Mouse (Mus musculus): ENCODE data around the gene March4. TPM values are rescaled to one million over a fixed set of nuclear protein-coding genes. Genes with fewer than 3 reads are reported as not detected.

March4 gene
- polyA plus RNA-seq, 1 experiment from 2014 or later = 1.3 TPM

DNA sequence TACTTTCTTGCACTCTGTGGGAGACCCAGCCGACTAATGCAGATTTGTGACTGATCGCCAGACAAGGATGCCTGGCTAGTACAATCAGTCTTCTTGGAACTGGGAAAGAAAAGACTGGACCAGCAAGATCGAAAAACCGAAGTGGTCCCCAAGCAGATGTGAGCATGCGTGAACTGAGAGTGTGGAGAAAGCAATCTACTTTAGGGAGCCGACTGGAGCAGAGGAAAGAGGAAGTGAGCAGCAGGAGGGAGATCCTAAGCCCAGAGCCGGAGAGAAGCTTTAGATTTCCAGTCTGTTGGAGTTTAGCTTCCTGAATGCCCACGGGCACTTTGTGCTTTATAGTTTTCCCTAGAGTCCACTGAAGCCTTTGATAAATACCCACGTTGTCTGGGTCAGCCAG lies 30.3 kb upstream of the March4 start:
- no peaks in the 10 kb centered on the region for H3K27me3 ChIP-seq
- H3K9me3 ChIP-seq = no peaks in the 10 kb centered on the region
- H3K36me3 ChIP-seq = no peaks in the 10 kb centered on the region
- 0 out of 2 replicates have a peak overlapping the region, but pooled peaks have one; percentile 9 for H3K4me3 ChIP-seq
- peak overlapping the region; percentile 35 for H3K4me2 ChIP-seq (replicated peaks)
- no peak overlapping the region for H3K9ac ChIP-seq (replicated peaks)
- WGBS = 35% methylated on average over 9 of the region's 9 CpGs
- ATAC-seq (ENCODE audit: low FRiP score, low read depth) = no peak
- no peak overlapping the region; the same call in 1 of the 2 replicates for H3K27ac ChIP-seq (replicated peaks)
- H3K4me1 ChIP-seq = 0 out of 2 replicates have a peak, but pooled peaks cover 14% of the 10 kb centered on the region

DNA sequence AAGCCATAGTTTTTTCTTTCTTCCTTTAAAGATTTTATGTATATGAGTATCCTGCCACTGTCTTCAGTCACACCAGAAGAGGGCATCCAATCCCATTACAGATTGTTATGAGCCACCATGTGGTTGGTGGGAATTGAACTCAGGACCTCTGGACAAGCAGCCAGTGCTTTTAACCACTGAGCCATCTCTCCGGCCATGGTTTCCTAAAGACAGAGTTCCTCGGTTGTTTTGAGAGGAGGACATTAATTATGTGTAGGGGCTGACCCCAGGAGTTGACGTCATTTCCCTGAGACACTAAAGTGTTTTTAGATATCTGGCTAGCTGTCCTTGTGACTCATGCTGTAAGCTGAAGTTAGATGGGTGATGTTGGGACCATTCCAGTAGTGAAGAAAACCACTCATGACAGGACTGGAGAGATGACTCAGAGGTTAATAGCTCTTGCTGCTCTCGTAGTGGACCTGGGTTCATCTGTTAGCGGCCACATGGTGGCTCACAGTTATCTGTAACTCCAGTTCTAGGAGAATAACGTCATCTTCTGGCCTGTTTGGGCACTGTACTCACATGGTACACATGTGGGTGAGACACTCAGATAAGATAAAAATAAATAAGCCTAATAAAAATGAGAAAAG lies 27.7 kb upstream of the March4 start:
- no peak for ATAC-seq (ENCODE audit: low FRiP score, low read depth)
- H3K9me3 ChIP-seq = no peaks in the 10 kb centered on the region
- H3K4me2 ChIP-seq (replicated peaks) = no peak overlapping the region
- no peak overlapping the region for H3K9ac ChIP-seq (replicated peaks)
- H3K27me3 ChIP-seq = no peaks in the 10 kb centered on the region
- no peak overlapping the region for H3K27ac ChIP-seq (replicated peaks)
- no peaks in the 10 kb centered on the region for H3K36me3 ChIP-seq
- WGBS = 89% methylated on average over 6 of the region's 6 CpGs
- 0 out of 2 replicates have a peak, but pooled peaks cover 11% of the 10 kb centered on the region for H3K4me1 ChIP-seq
- H3K4me3 ChIP-seq = no peak overlapping the region

- H3K27ac ChIP-seq (replicated peaks) = no peak overlapping the region
- H3K27me3 ChIP-seq = no peaks in the 10 kb centered on the region
- H3K4me1 ChIP-seq = no peaks in the 10 kb centered on the region
- no peaks in the 10 kb centered on the region for H3K36me3 ChIP-seq
- 47% methylated on average over 2 of the region's 2 CpGs for WGBS
- H3K4me2 ChIP-seq (replicated peaks) = no peak overlapping the region
- H3K9me3 ChIP-seq = no peaks in the 10 kb centered on the region
- no peak for ATAC-seq (ENCODE audit: low FRiP score, low read depth)
- H3K4me3 ChIP-seq = no peak overlapping the region
- H3K9ac ChIP-seq (replicated peaks) = no peak overlapping the region
Observed at GRCm38 (mm10) chr1:72558625-72559024, 21.9 kb upstream of the March4 start.

DNA sequence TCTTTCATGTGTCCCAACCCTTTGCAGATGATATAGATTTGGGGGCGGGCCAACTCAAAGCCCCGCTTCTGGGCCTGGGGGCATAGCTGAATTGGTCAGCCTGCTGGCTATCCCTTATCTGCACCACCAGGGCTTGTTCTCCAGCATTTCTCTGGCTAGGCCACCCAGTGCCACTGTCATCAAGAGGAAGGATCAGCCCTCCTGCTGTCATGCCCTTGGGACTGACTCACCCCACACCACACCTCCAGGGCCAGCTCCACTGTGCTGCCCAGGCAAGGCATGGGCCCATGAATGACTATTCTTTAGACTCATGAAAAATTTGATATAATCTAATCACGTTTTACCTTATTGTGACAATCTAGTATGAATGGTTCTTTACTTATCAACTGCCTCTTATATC lies 19.7 kb upstream of the March4 start:
- Histone ChIP-seq H3K4me2 (replicated peaks) (no peak overlapping the region), H3K27ac (replicated peaks) (no peak overlapping the region), H3K4me1 (no peaks in the 10 kb centered on the region), H3K36me3 (no peaks in the 10 kb centered on the region), H3K9ac (replicated peaks) (no peak overlapping the region), H3K9me3 (no peaks in the 10 kb centered on the region), H3K27me3 (no peaks in the 10 kb centered on the region), H3K4me3 (no peak overlapping the region)
- ATAC-seq (ENCODE audit: low FRiP score, low read depth) = no peak
- 85% methylated on average over 3 of the region's 3 CpGs for WGBS

- no peaks in the 10 kb centered on the region for H3K9me3 ChIP-seq
Observed at GRCm38 (mm10) chr1:72550317-72550716, 13.6 kb upstream of the March4 start.

DNA sequence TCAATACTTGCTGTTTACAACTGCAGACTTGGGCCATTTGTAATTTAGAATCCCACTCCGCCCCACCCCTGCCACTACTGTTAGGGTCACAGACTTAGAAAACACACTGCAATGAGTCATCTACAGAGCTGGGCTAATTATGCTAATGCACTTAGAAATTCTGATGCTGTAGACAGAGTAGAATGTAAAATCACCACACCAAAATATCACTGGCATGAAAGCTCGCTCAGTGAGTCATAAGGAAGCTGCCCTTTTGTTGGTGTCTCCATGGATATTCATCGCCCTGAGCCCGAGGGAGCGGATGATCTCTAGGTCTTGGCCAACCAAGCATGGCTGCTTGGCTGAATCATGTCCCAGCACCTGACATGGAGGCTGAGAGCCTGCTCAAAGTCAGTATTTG lies 1.5 kb upstream of the March4 start:
- 69% methylated on average over 5 of the region's 5 CpGs for WGBS
- H3K4me2 ChIP-seq (replicated peaks) = no peak overlapping the region
- no peak overlapping the region for H3K4me3 ChIP-seq
- H3K27ac ChIP-seq (replicated peaks) = no peak overlapping the region
- peaks cover 18% of the 10 kb centered on the region for H3K4me1 ChIP-seq
- H3K27me3 ChIP-seq = peaks cover 43% of the 10 kb centered on the region
- no peak overlapping the region for H3K9ac ChIP-seq (replicated peaks)
- no peak for ATAC-seq (ENCODE audit: low FRiP score, low read depth)
- no peaks in the 10 kb centered on the region for H3K9me3 ChIP-seq
- no peaks in the 10 kb centered on the region for H3K36me3 ChIP-seq

More at GRCm38 (mm10) chr1:72550317-72550716, 13.6 kb upstream of the March4 start:
- 86% methylated on average over 2 of the region's 2 CpGs for WGBS
- Histone ChIP-seq H3K27me3 (no peaks in the 10 kb centered on the region), H3K9ac (replicated peaks) (no peak overlapping the region), H3K27ac (replicated peaks) (no peak overlapping the region), H3K4me3 (no peak overlapping the region), H3K4me2 (replicated peaks) (no peak overlapping the region), H3K4me1 (no peaks in the 10 kb centered on the region), H3K36me3 (no peaks in the 10 kb centered on the region)
- no peak for ATAC-seq (ENCODE audit: low FRiP score, low read depth)

GRCm38 (mm10) chr1:72535725-72536571 lies 782 bp downstream of the March4 start:
- H3K36me3 ChIP-seq = no peaks in the 10 kb centered on the region
- peak overlapping the region; percentile 62 for H3K9ac ChIP-seq (replicated peaks)
- H3K4me2 ChIP-seq (replicated peaks) = peak overlapping the region; percentile 86
- H3K9me3 ChIP-seq = no peaks in the 10 kb centered on the region
- WGBS = 2% methylated on average over 34 of the region's 36 CpGs
- peak overlapping the region; percentile 50 for H3K27ac ChIP-seq (replicated peaks)
- peak; percentile 77 for ATAC-seq (ENCODE audit: low FRiP score, low read depth)
- peak overlapping the region; percentile 49 for H3K4me3 ChIP-seq
- peaks cover 47% of the 10 kb centered on the region for H3K27me3 ChIP-seq
- peaks cover 20% of the 10 kb centered on the region for H3K4me1 ChIP-seq

- Histone ChIP-seq H3K27me3 (peaks cover 47% of the 10 kb centered on the region), H3K27ac (replicated peaks) (no peak overlapping the region), H3K4me3 (no peak overlapping the region), H3K4me1 (peaks cover 20% of the 10 kb centered on the region), H3K36me3 (no peaks in the 10 kb centered on the region), H3K9ac (replicated peaks) (no peak overlapping the region), H3K4me2 (replicated peaks) (0 out of 2 replicates have a peak overlapping the region, but pooled peaks have one; percentile 11), H3K9me3 (no peaks in the 10 kb centered on the region)
- ATAC-seq (ENCODE audit: low FRiP score, low read depth) = no peak
Observed at GRCm38 (mm10) chr1:72533439-72533838, 3.3 kb downstream of the March4 start.

GRCm38 (mm10) chr1:72532926-72533325 lies 3.8 kb downstream of the March4 start:
- Histone ChIP-seq H3K4me3 (no peak overlapping the region), H3K4me2 (replicated peaks) (0 out of 2 replicates have a peak overlapping the region, but pooled peaks have one; percentile 11), H3K9ac (replicated peaks) (no peak overlapping the region), H3K9me3 (no peaks in the 10 kb centered on the region), H3K27ac (replicated peaks) (no peak overlapping the region), H3K4me1 (peaks cover 20% of the 10 kb centered on the region), H3K36me3 (no peaks in the 10 kb centered on the region), H3K27me3 (peaks cover 43% of the 10 kb centered on the region)
- no peak for ATAC-seq (ENCODE audit: low FRiP score, low read depth)
- WGBS = 82% methylated on average over 5 of the region's 5 CpGs

GRCm38 (mm10) chr1:72530516-72531196 lies 6.1 kb downstream of the March4 start:
- no peaks in the 10 kb centered on the region for H3K36me3 ChIP-seq
- no peak overlapping the region for H3K9ac ChIP-seq (replicated peaks)
- 70% methylated on average over 8 of the region's 8 CpGs for WGBS
- H3K27ac ChIP-seq (replicated peaks) = no peak overlapping the region
- no peak overlapping the region for H3K4me3 ChIP-seq
- H3K4me1 ChIP-seq = peaks cover 10% of the 10 kb centered on the region; the same call in 1 of the 2 replicates
- H3K27me3 ChIP-seq = peaks cover 23% of the 10 kb centered on the region
- no peaks in the 10 kb centered on the region for H3K9me3 ChIP-seq
- H3K4me2 ChIP-seq (replicated peaks) = no peak overlapping the region
- no peak for ATAC-seq (ENCODE audit: low FRiP score, low read depth)

- WGBS = 83% methylated on average over 4 of the region's 4 CpGs
- Histone ChIP-seq H3K4me2 (replicated peaks) (no peak overlapping the region), H3K27me3 (peaks cover 9% of the 10 kb centered on the region), H3K9me3 (no peaks in the 10 kb centered on the region), H3K9ac (replicated peaks) (no peak overlapping the region), H3K4me3 (no peak overlapping the region), H3K27ac (replicated peaks) (no peak overlapping the region), H3K4me1 (peaks cover 3% of the 10 kb centered on the region; the same call in 1 of the 2 replicates), H3K36me3 (no peaks in the 10 kb centered on the region)
- no peak for ATAC-seq (ENCODE audit: low FRiP score, low read depth)
Observed at GRCm38 (mm10) chr1:72529192-72529591, 7.5 kb downstream of the March4 start.

DNA sequence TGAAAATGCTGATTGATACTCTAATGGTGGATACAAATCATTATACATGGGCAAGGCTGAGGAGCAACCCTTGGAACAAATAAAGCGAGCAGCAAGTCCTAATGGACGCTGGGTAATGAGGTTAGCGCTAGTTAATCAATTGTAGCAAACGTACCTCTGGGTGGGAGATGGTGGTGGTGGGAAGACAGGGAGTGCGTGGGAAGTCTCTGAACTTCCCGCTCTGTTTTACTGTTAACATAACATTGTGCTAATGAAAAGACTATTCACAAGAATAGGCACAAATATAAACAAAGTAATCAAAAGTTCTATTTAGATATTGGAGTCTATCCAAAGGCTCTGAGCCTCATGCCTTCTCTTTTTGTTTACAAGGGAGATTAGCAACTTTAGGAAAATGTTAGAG lies 13.1 kb downstream of the March4 start:
- H3K9ac ChIP-seq (replicated peaks) = no peak overlapping the region
- WGBS = 77% methylated on average over 6 of the region's 6 CpGs
- H3K4me2 ChIP-seq (replicated peaks) = no peak overlapping the region
- H3K4me1 ChIP-seq = no peaks in the 10 kb centered on the region
- no peaks in the 10 kb centered on the region for H3K36me3 ChIP-seq
- no peaks in the 10 kb centered on the region for H3K27me3 ChIP-seq
- H3K4me3 ChIP-seq = no peak overlapping the region
- no peaks in the 10 kb centered on the region for H3K9me3 ChIP-seq
- no peak overlapping the region for H3K27ac ChIP-seq (replicated peaks)
- ATAC-seq (ENCODE audit: low FRiP score, low read depth) = no peak

All from midbrain, embryonic 12.5 days (tissue).